Mouse (Mus musculus) heart, embryonic 13.5 days (tissue): Measurements from ENCODE around the gene Vapb. TPM values are rescaled to one million over a fixed set of nuclear protein-coding genes. Genes with fewer than 3 reads are reported as not detected.

Source experiments
- ATAC-seq: fragments of 200-750 bp; cut with Nextera tagmentation; 2 replicates; pipeline ENCODE4 v1.8.0; 2017; ENCODE audit warnings: moderate TSS enrichment; ENCODE audit not compliant: insufficient number of reproducible peaks, low FRiP score, low TSS enrichment; ENCODE audit errors: extremely low read depth
- H3K27ac ChIP-seq: fragments of 300-500 bp; sonication (generic); replicated peaks from 2 replicates; pipeline ENCODE4 v1.5.1; 2015; ENCODE audit warnings: moderate library complexity, mild to moderate bottlenecking, inconsistent platforms
- H3K27me3 ChIP-seq: fragments of 300-500 bp; sonication (generic); replicated peaks from 2 replicates; pipeline ENCODE4 v1.6.1; 2015; ENCODE audit warnings: mild to moderate bottlenecking, inconsistent platforms
- H3K36me3 ChIP-seq: fragments of 300-500 bp; sonication (generic); 2 replicates; pipeline ENCODE4 v1.6.1; 2015; ENCODE audit warnings: mild to moderate bottlenecking, inconsistent platforms
- H3K4me1 ChIP-seq: fragments of 300-500 bp; sonication (generic); 2 replicates; pipeline ENCODE4 v1.6.1; 2015; ENCODE audit warnings: inconsistent platforms
- H3K4me2 ChIP-seq: fragments of 300-500 bp; sonication (generic); 2 replicates; pipeline ENCODE4 v1.6.1; 2015; ENCODE audit warnings: inconsistent platforms, mild to moderate bottlenecking, moderate library complexity
- H3K4me3 ChIP-seq: fragments of 300-500 bp; sonication (generic); 2 replicates; pipeline ENCODE4 v1.5.1; 2015; ENCODE audit warnings: moderate library complexity, mild to moderate bottlenecking, inconsistent platforms
- H3K9ac ChIP-seq: fragments of 300-500 bp; sonication (generic); 2 replicates; pipeline ENCODE4 v1.6.1; 2015; ENCODE audit warnings: inconsistent platforms, mild to moderate bottlenecking, moderate library complexity
- H3K9me3 ChIP-seq: fragments of 300-500 bp; sonication (generic); 2 replicates; pipeline ENCODE4 v1.6.1; 2016; ENCODE audit warnings: inconsistent platforms
- WGBS: fragments of 180-500 bp; shearing (Covaris S2); methylation state at CpG from one replicate; pipeline ENCODE4 v1.1.7; 2015; ENCODE audit warnings: mixed read lengths; 5-methylcytosine and 5-hydroxymethylcytosine counted together
- microRNA-seq: library from miRNA; unstranded; fragments of <30 nt; microRNA quantifications from one replicate; pipeline ENCODE4, GENCODE M21; 2016
- polyA plus RNA-seq: library from polyadenylated mRNA; unstranded; fragments of >200 nt; fragmentation: Nextera tagmentation; extraction: Ambion mirVana; gene quantifications from 2 replicates; pipeline ENCODE4 v1.2.1, GENCODE M21; 2015

The Vapb gene
- polyA plus RNA-seq, 1 experiment from 2014 or later = 8.2 TPM

- H3K27ac ChIP-seq = no peak overlapping the region
- no peak overlapping the region for H3K9ac ChIP-seq
- H3K4me3 ChIP-seq = no peak overlapping the region
- H3K27me3 ChIP-seq = no peaks in the 10 kb centered on the region
- 62% methylated on average over 15 of the region's 15 CpGs for WGBS
- H3K9me3 ChIP-seq = no peaks in the 10 kb centered on the region
- H3K4me2 ChIP-seq = no peak overlapping the region
- H3K36me3 ChIP-seq = no peaks in the 10 kb centered on the region
- H3K4me1 ChIP-seq = peaks cover 8% of the 10 kb centered on the region
- ATAC-seq = no peak
These were observed 72.9 kb downstream of the Vapb start for GRCm38 (mm10) chr2:173810036-173810850.

- Histone ChIP-seq H3K4me2 (no peak overlapping the region), H3K27me3 (no peaks in the 10 kb centered on the region), H3K36me3 (no peaks in the 10 kb centered on the region), H3K9ac (no peak overlapping the region), H3K4me3 (no peak overlapping the region), H3K9me3 (no peaks in the 10 kb centered on the region), H3K27ac (no peak overlapping the region), H3K4me1 (peaks cover 8% of the 10 kb centered on the region)
- ATAC-seq = no peak
- WGBS = 78% methylated on average over 5 of the region's 5 CpGs
These were observed 73.5 kb downstream of the Vapb start for GRCm38 (mm10) chr2:173810851-173811130.

- Histone ChIP-seq H3K4me3 (no peak overlapping the region), H3K27me3 (no peaks in the 10 kb centered on the region), H3K27ac (no peak overlapping the region), H3K36me3 (no peaks in the 10 kb centered on the region), H3K9ac (no peak overlapping the region), H3K4me1 (no peaks in the 10 kb centered on the region), H3K4me2 (no peak overlapping the region), H3K9me3 (peaks cover 6% of the 10 kb centered on the region)
- WGBS = 67% methylated on average over 8 of the region's 8 CpGs
- no peak for ATAC-seq
These were observed 74.5 kb downstream of the Vapb start for GRCm38 (mm10) chr2:173811850-173812249.

- Histone ChIP-seq H3K27ac (no peak overlapping the region), H3K9ac (no peak overlapping the region), H3K4me2 (no peak overlapping the region), H3K4me3 (no peak overlapping the region), H3K36me3 (no peaks in the 10 kb centered on the region), H3K27me3 (no peaks in the 10 kb centered on the region), H3K9me3 (peaks cover 14% of the 10 kb centered on the region), H3K4me1 (no peaks in the 10 kb centered on the region)
- ATAC-seq = no peak
- WGBS = 78% methylated on average over 5 of the region's 5 CpGs
These were observed 75.8 kb downstream of the Vapb start for GRCm38 (mm10) chr2:173813071-173813470.

GRCm38 (mm10) chr2:173826287-173826686 lies 89.0 kb downstream of the Vapb start:
- Histone ChIP-seq H3K4me2 (no peak overlapping the region), H3K9ac (no peak overlapping the region), H3K36me3 (no peaks in the 10 kb centered on the region), H3K4me1 (no peaks in the 10 kb centered on the region), H3K27ac (no peak overlapping the region), H3K27me3 (no peaks in the 10 kb centered on the region), H3K9me3 (peaks cover 5% of the 10 kb centered on the region; the same call in 1 of the 2 replicates), H3K4me3 (no peak overlapping the region)
- 80% methylated on average over 4 of the region's 4 CpGs for WGBS
- no peak for ATAC-seq

GRCm38 (mm10) chr2:173827228-173827627 lies 89.9 kb downstream of the Vapb start:
- H3K4me3 ChIP-seq = no peak overlapping the region
- H3K4me1 ChIP-seq = no peaks in the 10 kb centered on the region
- WGBS = 76% methylated on average over 9 of the region's 9 CpGs
- no peak overlapping the region for H3K4me2 ChIP-seq
- no peaks in the 10 kb centered on the region for H3K27me3 ChIP-seq
- H3K36me3 ChIP-seq = no peaks in the 10 kb centered on the region
- no peak overlapping the region for H3K27ac ChIP-seq
- H3K9ac ChIP-seq = no peak overlapping the region
- H3K9me3 ChIP-seq = 0 out of 2 replicates have a peak, but pooled peaks cover under 1% of the 10 kb centered on the region
- no peak for ATAC-seq

- no peak overlapping the region for H3K4me2 ChIP-seq
- no peak overlapping the region for H3K9ac ChIP-seq
- H3K27ac ChIP-seq = no peak overlapping the region
- H3K27me3 ChIP-seq = no peaks in the 10 kb centered on the region
- H3K4me1 ChIP-seq = no peaks in the 10 kb centered on the region
- H3K9me3 ChIP-seq = no peaks in the 10 kb centered on the region
- no peak for ATAC-seq
- no peaks in the 10 kb centered on the region for H3K36me3 ChIP-seq
- H3K4me3 ChIP-seq = no peak overlapping the region
- WGBS = 77% methylated on average over 6 of the region's 6 CpGs
These were observed 90.8 kb downstream of the Vapb start for GRCm38 (mm10) chr2:173828134-173828533.

- WGBS = 75% methylated on average over 7 of the region's 7 CpGs
- no peak overlapping the region for H3K9ac ChIP-seq
- H3K27ac ChIP-seq = no peak overlapping the region
- no peaks in the 10 kb centered on the region for H3K36me3 ChIP-seq
- H3K27me3 ChIP-seq = no peaks in the 10 kb centered on the region
- H3K4me3 ChIP-seq = no peak overlapping the region
- ATAC-seq = no peak
- no peaks in the 10 kb centered on the region for H3K9me3 ChIP-seq
- no peak overlapping the region for H3K4me2 ChIP-seq
- no peaks in the 10 kb centered on the region for H3K4me1 ChIP-seq
These were observed 95.6 kb downstream of the Vapb start for GRCm38 (mm10) chr2:173832828-173833492.

Small RNA genes lying within 50 kb of the gene (microRNA-seq; reads per million reads assigned to microRNA genes)
- not detected for gene Mir6340

Other genes with a start within 250 kb of the Vapb start
- not detected in 2 replicates for gene 1700021F07Rik, start 214.9 kb upstream of the Vapb start, polyA plus RNA-seq
- gene Ankrd60, start 159.1 kb upstream of the Vapb start, polyA plus RNA-seq = not detected in 2 replicates
- 25.5 and 26.0 TPM in 2 replicates for gene Rab22a, start 77.8 kb upstream of the Vapb start, polyA plus RNA-seq
- gene 1700010B08Rik, start 18.1 kb upstream of the Vapb start, polyA plus RNA-seq = not detected in 2 replicates